Mouse (Mus musculus) cerebellum, adult 11-12 months (tissue): Measurements from ENCODE around the gene Cdkl1.

Source experiments
- DNase-seq: peaks from one replicate; pipeline ENCODE4 v3.0.0; 2022

Gene Cdkl1

DNA sequence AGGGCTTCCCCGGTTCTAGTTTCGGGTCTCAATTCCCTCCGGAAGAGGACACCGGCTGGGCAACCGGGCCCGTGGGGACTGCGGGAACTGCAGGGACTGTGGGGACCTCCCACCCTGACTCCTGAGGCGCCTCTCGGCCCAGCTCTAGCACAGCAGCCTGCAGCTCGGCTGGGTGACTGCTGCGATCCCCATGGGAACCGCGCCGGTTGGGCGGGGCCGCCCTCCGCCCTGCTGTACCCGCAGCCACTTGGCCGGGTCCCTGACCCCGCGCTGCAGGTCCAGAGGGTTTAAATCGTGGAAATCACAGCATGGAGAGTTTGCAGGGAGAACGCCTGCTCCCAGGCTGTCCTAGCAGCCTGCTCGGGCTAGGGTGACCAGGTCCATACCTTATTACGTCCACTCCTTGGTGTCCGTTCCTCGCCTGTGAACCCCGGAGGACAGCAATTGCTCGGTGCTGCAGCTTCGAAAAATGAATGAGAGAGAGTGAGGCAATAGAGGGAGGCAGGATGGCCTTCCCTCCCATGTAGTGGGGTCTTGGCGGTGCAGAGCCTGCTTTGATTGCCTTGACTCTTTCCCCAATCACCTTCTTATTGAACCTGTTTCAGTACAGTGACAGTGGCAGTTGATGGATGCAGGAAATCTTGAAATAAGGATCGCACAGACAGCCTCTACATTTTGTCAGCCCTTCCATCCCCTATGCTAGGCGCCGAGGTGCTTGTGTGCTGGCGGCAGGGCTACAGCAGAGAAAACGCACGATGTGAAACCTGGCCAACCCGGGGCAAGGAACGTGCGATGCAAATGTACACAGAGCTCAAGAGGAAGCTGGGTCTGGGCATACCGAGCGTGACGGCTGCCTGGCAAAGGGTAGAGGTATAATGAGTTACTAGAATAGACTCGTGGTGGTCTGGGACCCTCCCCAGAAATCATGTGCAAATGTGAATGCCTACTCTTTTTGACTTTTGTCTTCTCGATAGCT lies at the start of gene Cdkl1:
Gene Cdkl1, minus strand, starts transcription at position 738 of the 976 bp plus-strand sequence.
- peak; percentile 77 for DNase-seq

DNA sequence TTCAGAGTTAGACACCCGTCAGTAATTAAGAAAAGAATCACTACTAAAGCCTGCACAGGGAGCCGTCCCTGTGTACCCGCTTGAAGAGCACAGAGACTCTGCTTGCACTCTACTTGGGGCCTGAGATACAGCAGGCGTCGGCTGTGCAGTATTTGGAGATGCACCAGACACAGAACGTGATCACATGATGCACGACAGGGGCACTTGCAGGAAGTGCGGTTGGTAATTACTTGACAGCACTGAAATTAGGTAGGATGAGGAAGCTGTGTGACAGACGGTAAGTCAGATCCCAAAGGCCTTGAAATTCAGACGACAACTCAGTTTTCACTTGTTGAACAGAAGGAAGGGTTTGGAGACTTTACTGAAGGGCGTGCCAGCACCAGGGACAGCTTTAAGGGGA lies 47.3 kb upstream of the Cdkl1 start:
- DNase-seq: no peak

DNA sequence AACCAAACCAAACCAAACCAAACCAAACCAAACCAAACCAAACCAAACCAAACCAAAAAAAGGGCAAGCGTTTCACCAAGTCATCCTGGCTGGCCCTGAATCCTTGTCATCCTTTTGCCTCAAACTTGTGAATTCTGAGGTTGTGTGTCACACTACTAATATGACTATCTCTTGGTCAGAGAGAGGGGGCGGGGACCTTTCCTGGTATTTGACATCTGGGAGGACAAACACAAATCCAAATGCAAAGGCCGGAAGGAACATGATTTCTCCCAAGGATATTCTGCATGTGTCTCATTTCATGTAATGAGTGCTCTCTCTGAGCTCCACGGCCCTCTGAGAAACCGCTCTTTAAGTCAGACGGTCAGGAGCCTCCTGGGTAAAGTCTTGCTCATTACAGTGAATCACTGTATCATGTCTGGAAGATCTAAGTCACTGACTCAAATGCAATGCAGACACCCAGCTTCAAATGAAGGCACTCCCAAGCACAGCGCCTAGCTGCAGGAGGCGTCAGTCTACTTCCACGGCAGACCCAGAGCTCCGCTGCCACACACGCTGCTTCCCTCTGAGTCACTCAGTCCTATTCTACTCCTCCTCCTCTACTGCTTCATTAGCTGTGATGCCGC lies 43.0 kb upstream of the Cdkl1 start:
- DNase-seq: no peak

DNA sequence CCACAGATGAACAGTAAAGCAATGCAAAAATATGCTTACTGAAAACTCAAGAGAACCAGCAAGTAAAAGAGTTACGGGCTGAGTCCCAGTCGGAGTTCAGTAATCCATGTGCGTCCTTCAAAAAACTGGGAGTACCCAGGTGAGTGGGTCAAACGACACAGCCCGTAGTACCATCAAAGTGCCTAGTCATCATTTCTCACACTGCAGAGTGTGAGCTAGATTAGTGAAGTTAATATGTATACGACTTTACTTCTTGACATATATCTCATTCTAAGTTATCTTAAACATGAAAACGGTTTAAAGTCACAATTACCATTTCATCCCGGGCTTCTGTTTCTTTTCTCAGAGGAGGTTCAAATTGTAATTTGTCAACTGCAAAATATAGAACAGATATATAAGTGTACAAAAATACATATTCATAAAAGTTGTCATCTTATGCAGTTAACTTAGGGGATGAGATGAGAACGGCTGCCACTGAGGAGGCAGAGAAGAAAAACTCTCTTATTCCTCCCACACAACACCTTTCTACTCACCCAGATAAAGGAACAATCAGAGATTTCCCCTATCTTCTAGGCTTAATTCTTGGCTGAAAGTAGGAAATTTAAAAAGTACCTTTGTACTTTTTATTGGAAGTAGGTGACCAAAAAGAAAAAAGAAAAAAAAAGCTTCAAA lies 40.3 kb upstream of the Cdkl1 start:
- DNase-seq: no peak

DNA sequence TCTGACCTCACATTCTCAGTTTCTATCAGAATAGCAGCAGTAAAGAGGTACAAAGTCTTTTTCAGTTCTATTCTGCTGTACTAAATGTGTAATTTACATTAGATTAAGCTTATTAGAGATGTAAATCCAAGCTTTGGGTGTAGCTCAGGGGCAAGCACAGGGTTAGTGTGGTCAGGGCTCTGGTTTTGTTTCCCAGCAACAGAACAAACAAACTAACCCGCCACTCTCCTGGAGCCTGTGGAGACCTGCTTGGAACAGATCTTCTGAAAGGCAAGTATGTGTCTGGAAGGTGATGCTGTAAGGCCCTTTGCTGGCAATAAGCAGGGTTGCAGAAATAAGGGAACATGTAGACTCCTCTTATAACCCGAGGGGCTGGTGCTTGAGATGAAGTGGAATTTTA lies 37.1 kb upstream of the Cdkl1 start:
- no peak for DNase-seq

DNA sequence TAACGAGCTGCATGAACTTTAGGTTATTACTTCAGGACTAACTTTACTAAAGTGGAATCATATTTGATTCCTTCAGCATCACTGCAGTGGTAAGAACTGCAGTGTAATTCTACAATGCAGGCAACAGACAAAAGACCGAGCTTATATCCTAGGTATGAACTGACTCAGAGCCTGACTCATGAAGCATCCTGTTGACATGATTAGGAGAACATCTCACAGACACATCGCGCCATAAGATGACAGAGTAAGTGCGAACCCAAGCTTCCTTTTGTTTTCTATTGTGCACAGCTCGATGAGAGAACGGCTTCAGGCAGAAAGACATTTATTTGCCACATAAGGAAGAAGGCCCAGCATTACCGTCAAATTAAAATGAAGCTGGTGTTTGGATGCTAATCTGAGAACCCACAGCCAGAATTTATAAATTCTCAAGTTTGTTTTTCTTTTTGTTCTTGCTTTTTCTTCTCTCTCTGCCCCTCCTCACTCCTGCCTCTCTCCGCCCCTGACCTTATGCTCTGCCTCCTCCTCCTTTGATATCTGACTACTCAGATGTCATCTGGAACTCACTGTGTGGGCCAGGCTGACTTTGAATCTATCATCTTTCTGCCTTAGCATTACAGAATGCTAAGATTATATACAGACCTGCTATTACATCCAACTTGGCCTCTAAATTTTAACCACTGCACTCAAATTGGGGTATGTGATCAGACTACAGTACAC lies 34.0 kb upstream of the Cdkl1 start:
- DNase-seq: no peak

DNA sequence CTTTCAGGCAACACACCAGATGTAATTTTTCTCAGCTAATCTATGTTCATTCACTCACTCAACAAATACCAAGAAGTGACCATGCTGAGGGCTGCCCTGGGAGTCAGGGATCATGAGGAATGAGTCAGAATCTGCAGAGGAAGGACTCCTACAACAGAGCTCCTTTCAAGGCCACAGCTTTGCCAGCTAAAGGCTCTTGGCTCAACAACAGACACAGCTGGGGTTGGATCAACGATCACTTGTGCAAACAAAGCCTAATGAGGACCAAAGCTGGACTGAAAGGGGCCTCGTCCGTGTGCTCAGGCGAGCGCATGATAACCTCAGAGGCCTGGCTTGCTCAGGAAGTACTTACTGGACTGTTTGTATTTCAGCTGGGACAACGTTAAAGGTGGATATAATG lies 23.2 kb upstream of the Cdkl1 start:
- DNase-seq: no peak

DNA sequence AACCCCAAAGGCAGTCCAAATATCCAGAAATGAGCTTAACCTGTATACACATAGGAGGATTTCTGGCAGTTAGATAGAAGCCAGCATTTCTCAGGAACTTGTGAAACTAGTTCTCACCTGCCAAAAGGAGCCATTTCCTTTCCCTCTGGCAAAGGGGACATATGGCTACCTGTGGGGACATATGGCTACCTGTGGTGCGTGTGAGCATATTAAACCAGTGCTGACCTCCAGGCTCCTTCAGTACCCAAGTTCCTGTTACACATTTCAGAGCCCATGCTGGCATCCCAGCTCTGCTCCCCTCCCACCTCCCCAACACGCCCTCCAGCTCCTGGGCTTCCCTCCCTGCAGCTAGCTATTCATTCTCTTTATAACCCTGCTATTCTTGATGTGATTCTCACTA lies 22.5 kb upstream of the Cdkl1 start:
- peak; percentile 27 for DNase-seq

DNA sequence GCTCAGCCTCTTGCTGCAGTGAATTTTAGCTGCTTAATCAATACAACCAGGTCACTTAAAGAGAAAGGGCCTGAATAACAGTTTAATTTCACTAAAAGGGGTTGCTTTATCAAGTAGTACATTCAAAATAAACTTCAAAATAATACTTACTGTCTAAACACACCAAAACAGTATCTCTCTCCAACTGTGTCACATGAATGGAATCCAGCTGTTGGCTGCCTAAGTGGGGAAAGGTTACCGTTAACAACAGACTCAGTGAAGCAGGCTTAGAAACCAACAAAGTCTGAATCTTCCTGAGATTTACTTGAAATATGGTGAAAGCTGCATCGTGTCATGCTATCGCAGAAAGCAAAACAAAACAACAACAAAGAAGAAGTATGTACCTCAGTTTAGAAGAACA lies 21.9 kb upstream of the Cdkl1 start:
- DNase-seq: no peak

DNA sequence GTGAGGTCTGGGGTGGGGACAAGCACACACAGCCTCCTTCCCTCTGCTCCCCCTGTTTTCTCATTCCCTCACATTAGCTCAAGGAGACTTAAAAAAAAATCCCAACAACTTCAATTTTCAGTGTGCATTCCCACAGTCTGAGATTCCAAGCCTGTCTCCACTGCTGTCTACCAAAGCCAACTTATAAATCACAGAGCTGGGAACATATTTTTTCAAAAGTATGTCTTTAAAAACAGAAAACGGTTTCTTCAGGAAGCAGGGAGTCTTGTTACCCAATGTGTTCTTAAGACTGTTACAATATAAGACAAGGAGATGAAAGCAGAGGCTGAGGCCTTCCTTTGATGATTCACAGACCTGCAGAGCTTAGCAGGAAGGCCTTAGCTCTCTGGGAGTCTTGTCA lies 20.9 kb upstream of the Cdkl1 start:
- DNase-seq: no peak

DNA sequence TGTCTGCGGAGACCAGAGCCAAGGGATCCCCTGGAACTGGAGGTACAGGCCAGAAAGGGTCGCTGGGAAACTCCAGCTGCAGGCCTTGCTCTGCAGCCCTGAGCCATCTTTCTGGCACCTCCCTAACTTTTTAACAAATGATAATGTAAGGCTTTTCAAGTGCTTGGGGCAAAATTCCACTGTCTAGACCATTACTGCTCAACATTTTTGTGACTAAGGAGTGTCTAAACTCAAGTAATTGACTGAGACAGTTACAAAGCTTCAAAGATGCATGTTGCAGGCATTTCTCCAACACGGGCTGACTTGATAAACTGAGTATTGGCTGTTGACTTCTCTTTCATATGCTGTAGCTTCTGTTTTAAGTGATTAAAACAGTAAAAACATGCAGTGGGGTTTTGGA lies 18.4 kb upstream of the Cdkl1 start:
- DNase-seq: no peak

DNA sequence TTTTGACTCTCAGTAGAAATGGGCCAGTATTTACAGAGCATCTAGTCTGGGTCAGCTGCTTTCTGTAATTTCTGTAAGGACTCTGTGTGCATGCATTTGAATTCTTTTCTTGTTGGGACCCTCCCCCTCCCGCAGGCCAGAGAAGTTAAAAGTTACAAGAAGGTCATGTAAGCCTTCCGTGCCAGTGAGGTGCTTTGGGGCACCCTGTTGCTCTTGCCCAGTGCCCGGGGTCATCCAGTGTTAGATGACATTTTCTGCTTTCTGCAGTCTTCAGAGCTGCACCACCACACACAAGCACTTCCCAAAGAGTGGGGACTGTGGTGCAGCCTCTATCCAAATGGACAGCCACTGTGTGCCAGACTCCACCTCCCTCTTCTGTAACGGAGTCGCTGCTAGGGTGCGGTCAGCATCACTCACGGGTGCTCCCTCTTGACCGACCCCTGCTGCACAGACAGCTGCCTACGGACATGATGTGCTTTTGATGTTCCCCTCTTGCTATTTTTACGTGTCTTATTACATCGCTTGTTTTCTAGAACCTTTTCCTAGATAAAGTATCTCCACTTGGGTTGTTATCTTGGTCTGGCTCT lies 16.4 kb upstream of the Cdkl1 start:
- DNase-seq: no peak

DNA sequence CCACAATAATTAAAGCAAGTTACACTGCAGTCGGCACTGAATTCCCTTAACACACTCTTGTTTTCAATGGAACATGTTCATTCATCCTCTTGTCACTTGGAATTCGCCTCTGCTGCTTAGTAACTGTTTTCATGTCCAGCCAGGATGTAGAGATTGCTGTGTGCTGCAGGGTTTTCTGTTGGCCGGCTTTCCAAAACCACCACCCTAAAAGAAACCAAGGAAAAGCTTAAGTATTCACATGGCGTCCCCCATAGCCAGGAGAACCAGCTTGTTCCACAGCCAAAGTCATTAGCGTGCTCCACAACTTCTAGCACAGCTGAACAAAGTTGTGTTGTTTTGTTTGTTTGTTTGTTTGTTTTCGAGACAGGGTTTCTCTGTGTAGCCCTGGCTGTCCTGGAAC lies 14.1 kb upstream of the Cdkl1 start:
- no peak for DNase-seq

DNA sequence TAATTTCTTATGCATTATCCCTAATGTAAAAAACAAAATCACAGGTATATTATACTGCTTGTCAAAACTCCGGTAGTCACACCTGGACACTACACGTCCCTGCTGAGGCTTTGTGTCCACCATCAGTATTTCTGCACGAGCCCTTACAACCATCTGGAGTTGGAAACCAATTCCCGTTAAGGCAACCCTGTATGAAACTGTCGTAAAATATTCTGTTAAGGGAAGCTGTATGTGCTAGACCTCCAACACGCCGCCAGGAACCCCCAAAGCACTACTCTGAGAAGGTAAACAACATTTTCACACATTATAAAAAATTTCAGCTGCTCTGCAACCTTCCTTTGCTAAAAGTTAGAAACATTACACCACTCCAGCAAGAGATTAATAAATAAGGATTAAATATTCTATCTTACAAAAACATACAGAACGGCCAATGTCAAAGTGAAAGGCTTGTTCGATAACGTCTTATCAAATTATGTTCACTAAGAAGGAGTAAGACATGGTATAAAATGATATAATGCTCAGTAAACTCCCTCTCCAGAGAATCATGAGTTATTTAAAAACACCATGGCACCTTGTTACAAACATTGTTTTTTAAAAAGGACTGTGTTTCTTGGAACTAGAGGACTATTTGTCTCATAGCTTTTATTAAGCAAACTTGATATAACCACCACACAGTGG lies 13.5 kb upstream of the Cdkl1 start:
- DNase-seq: no peak

DNA sequence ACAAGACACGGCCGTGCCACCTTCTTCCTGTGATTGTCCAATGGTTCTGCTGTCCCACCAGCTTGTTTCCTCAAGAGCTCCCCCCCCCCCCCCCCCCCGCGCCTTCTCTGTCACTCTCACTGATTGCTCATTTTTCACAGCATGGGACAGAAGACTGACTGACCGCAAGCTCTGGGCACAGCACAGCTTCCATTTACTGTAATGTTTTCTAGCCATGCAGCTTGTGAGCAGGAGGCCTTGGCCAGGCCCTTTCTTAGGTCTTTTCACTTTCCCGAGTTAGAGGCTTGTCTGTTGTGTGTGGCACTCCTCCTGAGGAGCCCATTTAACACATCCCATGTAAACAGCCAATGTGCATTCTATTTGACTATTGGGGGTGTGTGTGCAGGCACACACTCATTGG lies 12.1 kb upstream of the Cdkl1 start:
- DNase-seq: no peak

DNA sequence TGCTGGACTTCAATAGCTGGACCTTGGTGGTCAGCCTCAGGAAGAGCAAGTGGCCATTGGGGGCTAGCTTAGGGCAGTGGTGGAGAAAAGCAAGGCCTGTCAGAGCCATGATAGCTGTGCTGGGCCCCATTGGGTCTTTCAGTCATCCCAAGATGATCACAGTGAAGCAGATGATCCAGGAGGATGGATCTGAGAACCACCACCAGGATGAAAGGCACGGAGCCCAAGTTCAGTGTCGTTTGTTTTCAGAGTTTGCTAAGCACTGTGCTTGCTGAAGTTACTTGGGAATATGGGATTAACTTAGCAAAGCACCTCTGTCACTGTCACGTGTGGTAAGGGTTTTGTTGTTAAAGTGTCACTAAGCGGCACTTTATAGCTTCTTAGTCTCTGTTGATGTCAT lies 9.5 kb upstream of the Cdkl1 start:
- DNase-seq: no peak

DNA sequence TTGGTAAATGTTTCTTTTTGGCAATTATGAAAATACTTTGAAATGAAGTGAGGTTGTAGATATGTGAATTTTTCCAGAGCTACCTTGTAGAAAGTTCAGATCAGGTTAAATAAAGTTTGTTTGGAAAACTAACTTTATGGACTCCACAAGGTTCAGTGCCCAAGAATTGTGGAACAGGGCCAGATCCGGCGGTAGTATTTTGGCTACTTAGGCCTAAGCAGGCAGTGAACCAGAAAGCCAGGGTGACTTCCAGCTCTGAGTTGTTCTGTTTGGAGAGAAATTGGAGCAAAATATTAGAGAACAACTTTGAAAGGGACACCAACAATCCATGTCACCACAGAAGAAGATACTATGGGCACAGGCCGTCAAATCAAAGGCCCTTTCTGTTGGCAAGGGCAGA lies 5.2 kb upstream of the Cdkl1 start:
- DNase-seq: no peak

DNA sequence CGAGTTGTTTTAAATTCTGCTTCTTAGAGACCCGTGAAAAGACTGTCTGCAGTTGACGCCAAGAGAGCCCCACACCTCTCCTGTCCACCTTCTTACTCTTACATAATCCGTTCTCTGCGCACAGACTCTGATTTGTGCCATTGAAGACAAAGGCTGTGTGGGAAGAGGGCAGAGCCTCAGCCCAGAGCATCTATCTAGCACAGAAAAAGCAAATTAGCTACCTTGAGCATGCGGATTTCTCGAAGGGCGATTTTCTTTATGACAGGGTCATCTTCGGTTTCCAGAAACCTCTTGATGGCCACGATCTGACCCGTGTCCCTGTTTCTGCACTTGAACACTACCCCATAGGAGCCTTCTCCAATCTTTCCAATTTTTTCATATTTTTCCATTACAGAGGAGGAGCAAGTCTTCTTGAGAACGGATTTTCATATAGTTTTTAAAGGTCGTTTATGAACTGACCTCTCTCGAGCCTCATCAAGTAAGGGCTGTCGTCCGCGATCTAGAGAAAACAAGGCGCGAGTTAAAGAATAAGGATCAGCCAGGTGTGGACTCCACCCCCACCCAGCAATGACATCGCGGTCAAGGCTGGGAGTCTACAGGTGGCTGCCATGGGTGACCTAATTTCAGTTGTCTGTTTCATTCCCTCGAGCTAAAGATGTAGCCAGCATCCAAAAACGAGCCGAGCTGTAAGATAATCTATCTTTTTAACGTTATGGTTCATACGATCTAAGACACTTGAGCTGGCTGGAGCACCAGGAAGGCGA lies 1.1 kb downstream of the Cdkl1 start:
- peak; percentile 61 for DNase-seq

DNA sequence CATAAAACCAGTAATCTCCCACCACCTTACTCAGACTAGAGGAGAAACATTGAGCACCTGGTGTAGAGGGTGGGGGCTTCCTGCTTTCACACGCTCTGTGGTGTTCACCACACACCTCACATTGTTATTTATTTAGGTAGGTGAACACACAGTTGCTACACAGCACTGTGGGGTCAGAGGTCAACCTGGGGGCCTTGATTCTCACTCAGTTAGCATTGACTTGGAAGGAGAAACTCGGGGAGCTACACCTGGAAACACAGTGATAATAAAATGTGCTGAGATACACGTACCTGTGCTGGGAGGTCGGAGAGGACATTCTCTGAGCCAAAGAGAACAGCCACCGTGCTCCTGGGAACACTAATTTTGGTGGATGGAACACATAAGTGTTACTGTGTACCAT lies 2.7 kb downstream of the Cdkl1 start:
- peak; percentile 20 for DNase-seq

DNA sequence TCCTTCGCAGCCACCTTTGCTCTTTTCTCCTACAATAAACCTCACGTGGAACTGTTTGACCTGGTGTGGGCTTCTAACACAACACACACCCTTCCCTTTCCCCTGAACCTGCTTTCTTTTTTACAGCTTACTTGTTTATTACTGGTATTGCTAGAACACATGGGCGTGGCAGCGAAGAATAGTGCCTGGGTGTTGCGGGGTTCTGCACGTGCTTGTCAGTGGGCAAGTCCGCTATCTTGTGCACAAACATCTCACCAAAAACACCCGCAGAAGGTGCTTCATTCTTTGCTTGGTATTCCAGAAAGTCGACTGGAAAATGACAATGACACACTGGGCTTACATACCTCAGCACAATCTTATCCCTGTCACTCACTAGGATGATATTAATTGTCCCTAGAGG lies 5.6 kb downstream of the Cdkl1 start:
- no peak for DNase-seq

DNA sequence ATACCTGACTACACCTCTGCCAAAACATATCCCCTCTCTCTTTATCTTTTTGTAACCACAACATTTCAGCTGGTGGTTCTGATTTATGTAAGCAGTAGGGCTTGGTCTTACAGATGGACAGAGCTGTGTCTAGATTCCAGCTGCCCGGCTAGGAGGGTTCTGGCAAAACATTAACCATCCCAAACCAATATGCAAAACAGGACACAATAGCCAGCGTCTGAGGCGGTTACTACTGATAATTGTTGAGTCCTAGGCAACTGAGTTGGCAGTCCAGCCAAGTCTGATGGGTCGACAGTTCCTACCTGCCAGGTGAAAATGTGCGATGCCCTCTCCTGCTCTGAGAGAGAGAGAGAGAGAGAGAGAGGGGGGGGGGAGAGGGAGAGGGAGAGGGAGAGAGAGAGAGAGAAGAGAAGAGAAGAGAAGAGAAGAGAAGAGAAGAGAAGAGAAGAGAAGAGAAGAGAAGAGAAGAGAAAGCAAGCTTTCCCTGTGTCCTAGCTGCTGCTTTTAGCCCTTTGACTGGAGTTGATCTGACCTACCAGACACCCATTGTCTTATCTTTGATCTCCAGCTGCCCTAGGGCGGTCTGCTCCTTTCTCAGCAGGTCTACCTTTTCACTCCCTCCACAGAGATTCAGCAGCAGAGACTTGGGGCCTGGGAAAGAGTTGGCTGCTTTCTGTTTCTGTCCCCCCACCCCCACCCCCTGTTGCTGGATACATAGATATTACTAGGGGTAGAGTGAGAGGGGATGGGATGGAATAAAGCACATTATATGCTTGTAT lies 7.6 kb downstream of the Cdkl1 start:
- no peak for DNase-seq
